Mouse (Mus musculus) stomach, postnatal 0 days (tissue): ENCODE measurements around the gene Nnat. TPM values are rescaled to one million over a fixed set of nuclear protein-coding genes. Genes with fewer than 3 reads are reported as not detected.

Source experiments
- ATAC-seq: fragments of 200-750 bp; cut with Nextera tagmentation; 2 replicates; pipeline ENCODE4 v1.8.0; 2017; ENCODE audit not compliant: low FRiP score, low TSS enrichment
- DNase-seq: peaks from one replicate; pipeline ENCODE4 v3.0.0-alpha.2; 2016; ENCODE audit warnings: low spot score
- H3K27ac ChIP-seq: fragments of 300-500 bp; sonication (generic); replicated peaks from 2 replicates; pipeline ENCODE4 v1.5.1; 2014; ENCODE audit warnings: mild to moderate bottlenecking, control low read depth
- H3K27me3 ChIP-seq: fragments of 300-500 bp; sonication (generic); 2 replicates; pipeline ENCODE4 v1.6.1; 2014; ENCODE audit warnings: low read length; ENCODE audit not compliant: control insufficient read depth, insufficient read depth
- H3K36me3 ChIP-seq: fragments of 300-500 bp; sonication (generic); 2 replicates; pipeline ENCODE4 v1.6.1; 2014; ENCODE audit warnings: low read length, mixed read lengths; ENCODE audit not compliant: control insufficient read depth, insufficient read depth
- H3K4me1 ChIP-seq: fragments of 300-500 bp; sonication (generic); replicated peaks from 2 replicates; pipeline ENCODE4 v1.6.1; 2014; ENCODE audit warnings: antibody characterized with exemption; ENCODE audit not compliant: control insufficient read depth, insufficient read depth
- H3K4me2 ChIP-seq: fragments of 300-500 bp; sonication (generic); replicated peaks from 2 replicates; pipeline ENCODE4 v1.6.1; 2014; ENCODE audit warnings: low read depth, mild to moderate bottlenecking, control low read depth, moderate library complexity
- H3K4me3 ChIP-seq: fragments of 300-500 bp; sonication (generic); 2 replicates; pipeline ENCODE4 v1.5.1; 2014; ENCODE audit warnings: low read depth, low read length, control low read depth
- H3K9ac ChIP-seq: fragments of 300-500 bp; sonication (generic); 2 replicates; pipeline ENCODE4 v1.6.1; 2014; ENCODE audit warnings: mild to moderate bottlenecking, low read length, control low read depth, mixed read lengths
- H3K9me3 ChIP-seq: fragments of 300-500 bp; sonication (generic); 2 replicates; pipeline ENCODE4 v1.6.1; 2016; ENCODE audit warnings: low read length; ENCODE audit not compliant: control insufficient read depth
- CTCF ChIP-seq: IDR thresholded peaks from 2 replicates; pipeline ENCODE4 v1.5.1; 2016; ENCODE audit warnings: antibody characterized with exemption, low read depth, mild to moderate bottlenecking, moderate library complexity
- EP300 ChIP-seq: optimal IDR thresholded peaks from 2 replicates; pipeline ENCODE3; 2016; ENCODE audit warnings: antibody characterized with exemption
- WGBS: fragments of 180-500 bp; shearing (Covaris S2); extraction: QIAGEN DNeasy Blood & Tissue Kit; methylation state at CpG from one replicate; pipeline ENCODE4 v1.1.7; 2014; 5-methylcytosine and 5-hydroxymethylcytosine counted together
- polyA plus RNA-seq: library from polyadenylated mRNA; unstranded; fragments of >200 nt; fragmentation: Nextera tagmentation; extraction: Ambion mirVana; gene quantifications from 2 replicates; pipeline ENCODE4 v1.2.1, GENCODE M21; 2015

Nnat gene
- polyA plus RNA-seq, 1 experiment from 2014 or later, result 150 TPM

DNA sequence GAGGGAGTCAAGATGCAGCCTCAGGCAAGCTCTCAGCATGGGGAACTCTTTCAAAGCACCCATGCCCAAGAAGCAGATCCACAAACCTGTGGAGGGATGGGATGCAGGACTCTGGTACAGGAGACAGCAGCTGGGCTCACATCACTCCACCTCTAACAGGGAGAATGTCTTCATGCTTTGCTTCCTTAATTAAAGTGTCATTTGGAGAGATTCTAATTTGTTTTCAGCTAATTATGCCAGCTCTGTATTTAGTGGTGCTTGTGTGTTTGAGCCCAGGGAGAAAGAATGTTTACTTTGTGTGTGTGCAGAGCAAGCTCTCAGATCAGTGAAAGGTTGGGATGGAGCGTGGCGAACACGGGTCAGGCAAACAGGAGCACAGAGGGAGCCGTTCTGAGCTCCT lies 17.5 kb upstream of the Nnat start:
- Histone ChIP-seq H3K4me1 (peaks cover 5% of the 10 kb centered on the region; the same call in 1 of the 2 replicates), H3K4me3 (no peak overlapping the region), H3K4me2 (no peak overlapping the region), H3K9me3 (no peaks in the 10 kb centered on the region), H3K36me3 (no peaks in the 10 kb centered on the region), H3K27ac (no peak overlapping the region), H3K27me3 (no peaks in the 10 kb centered on the region), H3K9ac (no peak overlapping the region)
- WGBS, result 55% methylated on average over 4 of the region's 4 CpGs
- no peak for DNase-seq
- ATAC-seq, result no peak
- TF ChIP-seq EP300 (no peak), CTCF (no peak)

DNA sequence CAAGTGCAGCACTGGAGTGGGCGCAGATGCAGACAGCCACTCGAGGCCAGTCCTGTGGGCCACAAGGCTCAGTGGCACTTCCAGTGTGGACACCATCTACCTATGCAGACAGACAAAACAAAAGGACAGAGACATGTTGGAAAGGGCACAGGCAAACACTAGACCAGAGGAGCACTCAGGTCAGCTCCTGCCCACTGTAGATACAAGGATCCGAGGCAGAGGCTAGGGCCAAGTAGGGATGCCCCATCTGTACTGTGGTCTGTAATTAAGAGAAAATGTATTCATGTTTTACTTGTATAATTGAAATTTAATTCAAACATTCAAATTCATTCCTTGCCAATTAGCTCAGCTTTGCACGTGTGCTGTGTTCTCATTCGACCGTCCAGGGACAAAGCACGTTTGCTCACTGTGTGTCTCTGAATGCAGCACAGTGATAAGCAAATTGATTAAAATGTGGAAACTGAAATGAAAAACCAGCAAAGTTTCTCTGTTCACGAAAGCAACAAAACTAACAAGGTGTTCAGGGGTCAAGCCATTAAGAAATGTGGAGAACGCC lies 15.5 kb upstream of the Nnat start:
- Histone ChIP-seq H3K4me2 (no peak overlapping the region), H3K4me3 (no peak overlapping the region), H3K27me3 (no peaks in the 10 kb centered on the region), H3K27ac (no peak overlapping the region), H3K36me3 (no peaks in the 10 kb centered on the region), H3K4me1 (peaks cover 5% of the 10 kb centered on the region; the same call in 1 of the 2 replicates), H3K9me3 (no peaks in the 10 kb centered on the region), H3K9ac (no peak overlapping the region)
- no peak for TF ChIP-seq CTCF
- TF ChIP-seq EP300, result no peak
- DNase-seq, result no peak
- no peak for ATAC-seq
- WGBS, result 75% methylated on average over 9 of the region's 9 CpGs

DNA sequence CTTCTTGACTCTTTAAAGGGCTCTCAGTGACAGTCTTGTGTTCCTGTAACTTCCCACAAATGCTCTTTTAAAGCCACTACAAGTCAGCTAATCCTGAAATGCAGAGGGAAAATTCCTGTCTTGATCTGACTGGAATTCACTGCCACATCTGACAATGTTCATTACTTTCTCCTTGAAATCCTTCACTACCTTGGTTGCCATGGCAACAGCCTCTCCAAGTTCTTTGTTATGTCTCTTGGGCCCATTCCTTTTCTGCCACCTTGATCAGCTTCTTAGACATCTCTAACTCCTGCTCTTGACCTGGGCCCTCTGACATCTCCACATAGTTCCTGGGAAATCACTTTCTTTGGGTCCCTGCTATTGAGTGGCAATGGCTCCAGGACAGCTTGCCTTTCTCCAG lies 13.2 kb upstream of the Nnat start:
- ATAC-seq (no peak), DNase-seq (no peak)
- Histone ChIP-seq H3K4me2 (no peak overlapping the region), H3K27me3 (no peaks in the 10 kb centered on the region), H3K4me1 (no peaks in the 10 kb centered on the region), H3K36me3 (no peaks in the 10 kb centered on the region), H3K4me3 (no peak overlapping the region), H3K9me3 (no peaks in the 10 kb centered on the region), H3K9ac (no peak overlapping the region), H3K27ac (no peak overlapping the region)
- TF ChIP-seq EP300 (no peak), CTCF (no peak)

DNA sequence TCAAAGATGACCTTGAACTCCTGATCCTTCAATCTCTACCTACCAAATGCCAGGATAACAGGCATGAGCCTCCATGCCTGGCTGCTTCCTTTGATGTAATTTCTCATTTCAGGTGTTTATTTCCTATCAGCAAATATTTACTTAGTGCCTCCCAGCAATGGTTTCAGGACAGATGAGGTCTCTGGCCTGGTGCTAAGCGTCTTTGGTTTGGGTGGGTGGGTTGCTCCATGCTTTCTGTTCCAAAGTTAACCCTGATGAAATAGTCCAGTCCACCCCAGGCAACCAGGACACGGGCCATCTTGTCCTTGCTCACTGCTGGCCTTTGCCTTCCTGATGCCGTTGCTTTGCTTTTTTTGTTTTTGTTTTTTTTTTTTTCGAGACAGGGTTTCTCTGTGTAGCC lies 9.6 kb upstream of the Nnat start:
- TF ChIP-seq CTCF, result no peak
- no peak for TF ChIP-seq EP300
- no peak overlapping the region for H3K4me3 ChIP-seq
- 75% methylated on average over 4 of the region's 4 CpGs for WGBS
- DNase-seq (no peak), ATAC-seq (no peak)
- H3K4me1 ChIP-seq, result no peaks in the 10 kb centered on the region; the same call in 1 of the 2 replicates
- no peak overlapping the region for H3K9ac ChIP-seq
- no peaks in the 10 kb centered on the region for H3K9me3 ChIP-seq
- no peaks in the 10 kb centered on the region for H3K27me3 ChIP-seq
- H3K4me2 ChIP-seq, result no peak overlapping the region
- H3K27ac ChIP-seq, result no peak overlapping the region
- no peaks in the 10 kb centered on the region for H3K36me3 ChIP-seq

DNA sequence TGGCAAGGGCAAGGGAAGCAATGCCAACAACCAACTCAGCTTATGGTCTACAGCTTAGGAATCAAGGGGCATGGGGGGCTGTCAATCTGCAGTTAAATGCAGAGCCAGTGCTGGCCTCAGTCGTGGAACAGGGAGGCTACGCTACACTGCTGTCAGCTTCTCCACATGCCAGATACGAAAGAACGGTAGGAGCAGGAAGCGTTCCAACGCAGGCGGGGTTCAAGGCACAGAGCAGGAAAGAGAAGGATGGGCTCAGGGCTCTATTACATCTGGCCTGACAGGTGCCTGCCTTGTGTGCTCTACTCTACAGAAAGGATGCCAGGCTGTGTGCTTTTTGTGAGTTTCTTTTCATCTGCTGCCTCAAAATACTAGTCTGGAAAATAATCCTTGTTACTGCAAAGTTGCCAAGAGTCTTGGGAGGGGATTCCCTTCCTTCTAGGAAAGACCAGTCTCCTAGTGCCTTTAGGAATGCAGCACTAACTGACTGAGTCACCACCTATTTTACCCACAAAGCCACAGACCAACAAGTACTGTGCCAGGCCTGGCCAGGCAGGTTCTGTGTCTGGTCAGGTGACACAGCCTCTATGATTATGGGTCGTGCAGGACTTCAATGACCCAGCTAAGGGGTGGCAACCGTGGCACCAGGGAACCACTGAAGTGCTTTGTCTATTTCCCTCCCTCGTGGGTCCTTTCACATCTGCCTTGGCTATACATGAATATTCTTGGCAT lies 7.6 kb upstream of the Nnat start:
- Histone ChIP-seq H3K36me3 (no peaks in the 10 kb centered on the region), H3K9ac (no peak overlapping the region), H3K4me1 (no peaks in the 10 kb centered on the region; the same call in 1 of the 2 replicates), H3K27ac (0 out of 2 replicates have a peak overlapping the region, but pooled peaks have one; percentile 45), H3K4me3 (no peak overlapping the region), H3K9me3 (no peaks in the 10 kb centered on the region), H3K4me2 (no peak overlapping the region), H3K27me3 (no peaks in the 10 kb centered on the region)
- TF ChIP-seq EP300 (no peak), CTCF (no peak)
- WGBS, result 41% methylated on average over 10 of the region's 10 CpGs
- ATAC-seq (peak; percentile 89), DNase-seq (peak; percentile 51)

DNA sequence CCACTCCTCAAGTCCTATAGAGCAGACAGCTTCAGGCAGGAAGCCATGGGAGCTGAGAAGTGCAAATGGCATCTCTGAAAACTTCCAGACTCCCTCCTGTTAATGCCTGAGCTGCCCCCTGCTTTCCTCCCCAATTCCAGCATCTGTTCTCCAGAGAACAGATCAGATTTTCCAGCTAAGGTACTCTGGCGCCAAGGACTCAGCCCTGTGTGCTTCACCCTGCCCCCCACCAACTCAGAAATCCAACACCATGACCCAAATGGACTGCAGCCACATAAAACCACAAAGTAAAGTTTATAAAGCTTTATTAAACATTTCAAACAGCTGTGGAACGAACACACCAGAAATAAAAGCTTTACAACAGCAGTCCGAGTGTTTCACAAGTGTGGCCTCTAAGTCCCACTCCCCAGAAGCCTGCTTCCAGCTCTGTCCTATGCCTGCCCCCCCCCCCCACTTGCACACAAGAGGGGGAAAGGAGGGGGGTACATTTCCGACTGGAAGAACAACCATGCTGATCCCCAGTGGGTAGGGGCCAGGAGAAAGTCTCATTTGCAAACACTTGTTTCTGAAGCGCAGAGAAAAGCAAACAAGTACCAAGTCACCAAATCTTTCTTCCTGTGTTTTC lies 3.7 kb upstream of the Nnat start:
- ATAC-seq, result no peak
- H3K4me1 ChIP-seq, result no peaks in the 10 kb centered on the region; the same call in 1 of the 2 replicates
- DNase-seq, result no peak

More for the DNA sequence above, 3.7 kb upstream of the Nnat start:
- Histone ChIP-seq H3K27me3 (no peaks in the 10 kb centered on the region), H3K4me3 (no peak overlapping the region), H3K4me2 (no peak overlapping the region), H3K36me3 (0 out of 2 replicates have a peak, but pooled peaks cover 3% of the 10 kb centered on the region), H3K9me3 (0 out of 2 replicates have a peak, but pooled peaks cover 7% of the 10 kb centered on the region), H3K27ac (peak overlapping the region; percentile 45; the same call in 1 of the 2 replicates), H3K9ac (no peak overlapping the region)
- 40% methylated on average over 5 of the region's 5 CpGs for WGBS
- TF ChIP-seq EP300 (no peak), CTCF (no peak)
